Mouse (Mus musculus) bone marrow macrophage, adult 2 months (primary cell): ENCODE data around the gene 9430097D07Rik.

Experiments used
- CTCF ChIP-seq: IDR thresholded peaks from 2 replicates; pipeline ENCODE4 v1.5.1; 2012; ENCODE audit warnings: low read depth, mild to moderate bottlenecking, low read length, moderate library complexity
- POLR2A ChIP-seq: IDR thresholded peaks from 2 replicates; pipeline ENCODE4 v1.6.1; 2012; ENCODE audit warnings: mild to moderate bottlenecking, low read depth, low read length, borderline replicate concordance

DNA sequence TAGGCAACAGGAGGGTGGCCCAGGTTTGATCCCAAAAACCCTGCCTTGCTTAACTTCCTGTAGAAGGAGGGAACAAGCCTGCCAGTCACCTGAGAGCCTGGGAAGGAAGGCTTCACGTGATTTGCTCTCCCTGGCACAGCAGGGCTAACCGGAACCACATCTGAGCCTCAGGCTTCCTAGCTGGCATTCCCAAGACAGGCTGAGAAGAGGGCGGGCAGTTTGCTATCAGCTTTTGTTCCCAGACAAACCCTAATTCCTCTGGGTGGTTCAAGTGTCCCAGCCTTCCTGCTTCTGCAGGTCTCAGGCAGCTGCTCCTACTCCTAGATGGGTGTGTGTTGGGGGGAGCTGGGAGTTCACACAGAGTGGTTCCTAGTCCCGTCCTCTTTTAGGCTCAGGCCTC lies 20.0 kb downstream of the 9430097D07Rik start:
- TF ChIP-seq CTCF (no peak), POLR2A (no peak)
